Mouse (Mus musculus): ENCODE measurements around the gene Smarca2. TPM values are rescaled to one million over a fixed set of nuclear protein-coding genes. Genes with fewer than 3 reads are reported as not detected.

The Smarca2 gene
- total RNA-seq (2021): 100 to 1,000 TPM; 211 to 240 TPM
- long read RNA-seq, experiment 1, full-length matches to known transcripts: 18 of 107 reads
- long read RNA-seq, experiment 1, partial matches to known transcripts: 50 of 107 reads
- long read RNA-seq, experiment 1, other reads (novel, unspliced or antisense): 39 of 107 reads
- long read RNA-seq, experiment 2, full-length matches to known transcripts: 18 of 89 reads
- long read RNA-seq, experiment 2, partial matches to known transcripts: 46 of 89 reads
- long read RNA-seq, experiment 2, other reads (novel, unspliced or antisense): 25 of 89 reads

DNA sequence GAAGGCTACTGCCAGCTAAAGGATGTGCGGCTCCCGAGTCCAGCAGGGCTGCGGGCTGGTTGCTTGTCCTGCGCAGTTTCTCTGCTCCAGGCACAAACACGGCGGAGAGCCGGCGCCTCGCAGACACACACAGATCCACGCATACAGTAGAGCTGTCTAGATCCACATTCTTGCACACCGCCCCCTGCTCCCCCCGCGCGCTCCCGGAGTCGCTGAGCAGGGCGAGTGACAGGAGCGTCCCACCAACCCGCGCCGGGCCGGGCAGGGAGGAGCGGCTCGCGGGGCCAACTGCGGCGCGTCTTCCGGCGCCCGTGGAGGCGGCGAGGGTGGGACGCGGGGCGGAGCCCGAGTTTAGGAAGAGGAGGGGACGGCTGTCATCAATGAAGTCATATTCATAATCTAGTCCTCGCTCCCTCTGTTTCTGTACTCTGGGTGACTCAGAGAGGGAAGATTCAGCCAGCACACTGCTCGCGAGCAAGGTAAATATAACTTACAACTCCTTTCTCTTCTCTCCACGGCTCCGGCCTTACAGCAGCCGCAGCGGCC, at the start of gene Smarca2:
Gene Smarca2, plus strand, starts transcription at position 296 of the 546 bp plus-strand sequence.
- intact Hi-C loops (cut with DNase I): loop anchor here (5.0 to 10.0 kb wide), 2 partner anchors 140 to 223 kb away; no protein-coding TSS in a partner anchor
- DNase-seq (ENCODE audit: low spot score in 2 of 2): peak; percentile 97 to 98

DNA sequence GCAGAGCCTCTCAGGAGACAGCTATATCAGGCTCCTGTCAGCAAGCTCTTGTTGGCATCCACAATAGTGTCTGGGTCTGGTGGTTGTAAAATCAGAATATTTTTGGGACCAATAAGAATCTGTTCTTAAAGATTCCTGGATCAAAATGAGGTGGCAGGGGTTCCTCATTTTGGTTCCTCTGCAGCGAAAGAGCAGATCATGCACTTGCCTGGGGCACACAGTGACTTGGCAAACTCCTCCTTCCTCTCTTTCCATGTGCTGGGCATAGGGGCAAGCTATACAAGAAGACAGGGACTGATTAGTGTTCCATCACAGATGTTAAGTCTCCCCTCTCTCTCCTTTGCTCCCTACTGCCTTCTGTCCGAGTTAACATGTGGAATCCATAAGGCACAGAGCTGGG, 40.0 kb upstream of the Smarca2 start:
- intact Hi-C loops (cut with DNase I): no loop called here
- DNase-seq (ENCODE audit: low spot score in 2 of 2): no peak

DNA sequence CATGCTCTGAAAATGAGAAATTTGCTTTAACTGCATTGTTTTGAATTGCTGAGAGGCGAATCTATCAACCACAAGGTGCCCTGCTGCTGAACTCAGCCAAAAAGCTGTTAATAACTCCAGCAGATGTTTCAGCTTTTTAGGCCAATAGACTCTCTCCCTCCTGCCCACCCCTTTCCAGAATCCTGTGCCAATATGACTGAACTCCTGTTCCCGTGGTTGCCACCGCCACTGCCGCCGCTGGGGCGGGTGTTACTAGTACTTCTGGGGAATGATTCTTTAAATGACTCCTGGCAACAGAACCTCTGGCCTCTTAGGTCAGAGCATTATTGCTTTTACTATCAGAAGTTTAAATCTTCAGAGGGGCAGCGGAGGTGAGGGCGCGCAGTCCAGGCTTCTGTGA, 38.7 kb upstream of the Smarca2 start:
- DNase-seq (ENCODE audit: low spot score in 2 of 2): peak in 1 of 2 experiments; percentile 8
- intact Hi-C loops (cut with DNase I): no loop called here

DNA sequence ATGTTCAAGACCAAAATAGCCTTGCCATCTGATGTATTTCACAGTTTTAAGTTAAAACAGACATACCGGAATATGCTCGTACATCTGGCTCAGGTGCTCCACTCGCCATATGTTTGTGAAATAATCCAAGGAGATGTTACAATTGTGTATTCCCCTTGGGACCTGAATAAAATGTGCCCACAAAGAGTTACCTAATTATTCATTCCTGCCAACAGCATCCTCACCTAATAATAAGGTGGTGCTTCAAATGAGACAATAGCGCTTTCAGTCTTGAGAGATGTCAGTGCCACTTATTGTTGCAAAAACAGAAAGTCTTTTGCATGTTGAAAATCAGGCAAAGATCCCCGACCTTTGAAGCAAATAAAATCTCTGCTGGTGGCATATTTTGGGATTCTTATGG, 36.6 kb upstream of the Smarca2 start:
- intact Hi-C loops (cut with DNase I): no loop called here
- DNase-seq (ENCODE audit: low spot score in 2 of 2): no peak

DNA sequence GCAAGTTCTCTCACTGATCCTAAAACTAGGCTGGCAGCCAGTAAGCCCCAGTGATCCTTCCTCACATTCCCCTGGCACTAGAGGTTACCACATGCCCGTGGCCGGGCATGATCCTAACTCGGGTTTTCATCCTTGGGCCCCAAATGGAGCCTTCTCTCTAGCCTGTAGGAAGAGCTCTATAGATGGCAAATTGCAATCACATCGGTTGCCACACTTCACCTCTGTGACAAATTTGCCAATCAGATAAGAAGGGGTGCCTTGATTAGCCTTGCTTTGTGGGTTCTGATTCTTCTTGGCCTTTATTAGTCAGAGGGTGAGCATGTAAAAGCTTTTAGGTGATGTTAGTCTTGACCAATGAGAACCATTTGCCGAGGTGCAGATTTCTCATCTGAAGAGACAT, 35.9 kb upstream of the Smarca2 start:
- no peak for DNase-seq (ENCODE audit: low spot score in 2 of 2)
- intact Hi-C loops (cut with DNase I): no loop called here

DNA sequence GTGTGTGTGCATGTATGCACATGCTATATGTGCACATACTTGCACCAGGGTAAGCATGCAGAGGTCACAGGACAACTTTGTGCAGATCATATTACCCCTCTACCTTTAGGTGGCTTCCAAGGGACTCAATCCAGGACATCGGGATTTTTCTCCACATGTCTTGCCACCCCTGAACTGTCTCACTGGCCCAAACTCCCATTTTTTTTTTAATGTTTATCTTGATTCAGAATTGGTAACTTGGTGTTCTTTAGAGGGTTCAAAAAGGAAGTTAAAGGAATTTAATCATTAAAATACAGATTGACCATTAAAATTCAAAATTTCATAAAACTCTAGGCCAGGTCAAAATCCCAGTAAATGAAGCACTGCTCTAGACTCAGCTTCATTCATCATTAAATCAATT, 35.4 kb upstream of the Smarca2 start:
- DNase-seq (ENCODE audit: low spot score in 2 of 2): no peak
- intact Hi-C loops (cut with DNase I): no loop called here

DNA sequence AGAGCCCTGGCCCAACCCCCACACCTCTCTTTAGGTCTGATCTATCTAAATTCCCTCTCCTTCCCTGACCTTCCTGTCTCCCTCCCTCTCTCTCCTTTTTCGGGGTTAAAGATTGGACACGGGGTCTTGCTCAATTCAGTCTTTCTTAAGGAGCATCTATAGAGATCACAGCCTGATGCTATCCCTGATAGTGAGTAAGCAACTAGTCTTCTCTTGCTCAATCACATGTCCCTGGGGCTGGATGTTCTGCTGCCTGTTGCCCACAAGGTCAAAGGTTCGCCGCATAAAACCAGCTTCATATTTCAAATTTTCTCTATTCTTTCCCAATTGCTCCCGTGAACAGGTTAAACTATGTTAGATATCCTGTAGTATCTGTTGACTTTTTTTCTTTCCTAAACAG, 25.2 kb upstream of the Smarca2 start:
- intact Hi-C loops (cut with DNase I): no loop called here
- no peak for DNase-seq (ENCODE audit: low spot score in 2 of 2)

DNA sequence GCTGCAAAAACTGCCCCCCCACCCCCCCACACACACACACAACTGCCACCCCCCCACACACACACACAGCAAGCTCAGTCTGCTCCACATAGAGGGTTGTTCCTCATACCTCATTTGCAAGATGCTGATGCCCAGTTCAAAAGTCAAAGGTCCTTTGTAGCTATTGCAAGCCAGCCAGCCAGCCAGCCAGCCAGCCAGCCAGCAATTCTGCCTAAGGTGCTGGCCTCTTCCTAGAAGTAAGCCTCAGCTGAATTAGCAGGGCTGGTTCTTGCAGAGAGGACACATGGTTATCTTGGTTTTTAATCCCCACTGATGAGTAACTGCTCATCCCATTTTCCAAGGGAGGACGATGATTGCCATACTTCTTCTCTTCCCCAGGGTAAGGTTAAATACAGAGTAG, 24.8 kb upstream of the Smarca2 start:
- DNase-seq (ENCODE audit: low spot score in 2 of 2): no peak
- intact Hi-C loops (cut with DNase I): no loop called here

DNA sequence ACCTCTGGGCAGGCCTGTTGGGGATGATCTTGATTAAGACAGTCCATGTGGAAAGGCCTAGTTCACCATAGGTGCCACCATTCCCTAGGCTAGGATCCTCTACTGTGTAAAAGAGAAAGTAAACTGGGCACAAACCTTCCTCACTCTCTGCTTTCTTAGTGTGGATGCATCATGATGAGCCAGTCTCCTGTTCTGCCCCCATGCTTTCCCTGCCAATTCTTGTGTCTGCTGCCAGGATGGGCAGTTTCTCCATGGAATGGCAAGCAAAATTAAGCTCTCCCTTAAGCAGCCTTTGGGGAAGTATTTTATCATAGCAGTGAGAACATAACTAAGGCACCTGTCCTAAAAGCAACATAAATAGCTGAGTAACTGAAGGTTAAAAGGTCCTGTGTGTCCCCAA, 10.2 kb upstream of the Smarca2 start:
- DNase-seq (ENCODE audit: low spot score in 2 of 2): no peak
- intact Hi-C loops (cut with DNase I): no loop called here

DNA sequence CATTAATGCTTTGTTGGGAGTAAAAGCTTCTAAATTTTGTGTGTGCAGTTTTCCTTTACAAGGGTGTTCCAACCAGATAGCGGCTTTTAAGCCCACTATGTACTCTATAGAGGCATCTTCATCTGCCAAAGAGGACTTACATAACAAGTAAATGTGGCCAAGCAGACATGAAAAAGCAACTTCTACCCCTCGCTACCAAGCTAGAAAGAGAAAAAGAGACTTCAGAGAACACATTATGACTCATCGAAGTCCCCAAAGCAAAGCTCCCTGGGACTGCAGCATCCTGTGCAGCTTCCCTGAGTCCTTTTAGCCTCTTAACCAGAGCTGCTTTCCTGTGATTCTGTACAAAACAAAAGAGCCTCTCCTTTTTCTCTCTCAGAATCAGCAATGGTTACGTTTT, 3.4 kb upstream of the Smarca2 start:
- peak in 1 of 2 experiments; percentile 51 for DNase-seq (ENCODE audit: low spot score in 2 of 2)
- intact Hi-C loops (cut with DNase I): loop anchor here (10.0 kb wide), 1 partner anchor 137 kb away; no protein-coding TSS in a partner anchor

DNA sequence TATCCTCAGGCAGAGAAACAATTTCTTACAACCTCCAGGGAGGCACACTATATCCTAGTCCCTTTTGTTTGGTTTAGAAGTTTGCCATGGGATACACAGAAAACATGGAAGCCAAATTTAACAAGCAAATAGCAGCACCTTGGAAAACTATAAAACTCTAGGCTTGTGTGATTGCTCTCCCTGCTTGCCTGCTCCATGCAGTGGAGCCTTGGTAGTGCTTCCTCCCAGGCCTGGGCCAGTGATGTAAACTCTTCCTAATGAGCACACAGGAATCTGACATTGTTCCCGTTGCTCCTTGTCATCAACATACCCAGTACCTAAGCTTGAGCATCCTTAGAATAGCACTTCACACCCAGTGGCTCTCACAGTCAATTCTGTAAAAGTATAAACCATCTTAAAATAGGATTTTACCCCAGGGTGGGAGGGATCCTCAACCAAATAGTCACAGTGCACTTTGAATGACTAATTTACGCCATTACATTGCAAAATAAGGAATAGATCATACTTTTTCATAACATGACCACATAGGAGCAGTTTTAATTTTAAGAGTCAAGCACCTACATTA, 1.5 kb upstream of the Smarca2 start:
- DNase-seq (ENCODE audit: low spot score in 2 of 2): no peak
- intact Hi-C loops (cut with DNase I): loop anchor here (10.0 kb wide), 1 partner anchor 139 kb away; no protein-coding TSS in a partner anchor

DNA sequence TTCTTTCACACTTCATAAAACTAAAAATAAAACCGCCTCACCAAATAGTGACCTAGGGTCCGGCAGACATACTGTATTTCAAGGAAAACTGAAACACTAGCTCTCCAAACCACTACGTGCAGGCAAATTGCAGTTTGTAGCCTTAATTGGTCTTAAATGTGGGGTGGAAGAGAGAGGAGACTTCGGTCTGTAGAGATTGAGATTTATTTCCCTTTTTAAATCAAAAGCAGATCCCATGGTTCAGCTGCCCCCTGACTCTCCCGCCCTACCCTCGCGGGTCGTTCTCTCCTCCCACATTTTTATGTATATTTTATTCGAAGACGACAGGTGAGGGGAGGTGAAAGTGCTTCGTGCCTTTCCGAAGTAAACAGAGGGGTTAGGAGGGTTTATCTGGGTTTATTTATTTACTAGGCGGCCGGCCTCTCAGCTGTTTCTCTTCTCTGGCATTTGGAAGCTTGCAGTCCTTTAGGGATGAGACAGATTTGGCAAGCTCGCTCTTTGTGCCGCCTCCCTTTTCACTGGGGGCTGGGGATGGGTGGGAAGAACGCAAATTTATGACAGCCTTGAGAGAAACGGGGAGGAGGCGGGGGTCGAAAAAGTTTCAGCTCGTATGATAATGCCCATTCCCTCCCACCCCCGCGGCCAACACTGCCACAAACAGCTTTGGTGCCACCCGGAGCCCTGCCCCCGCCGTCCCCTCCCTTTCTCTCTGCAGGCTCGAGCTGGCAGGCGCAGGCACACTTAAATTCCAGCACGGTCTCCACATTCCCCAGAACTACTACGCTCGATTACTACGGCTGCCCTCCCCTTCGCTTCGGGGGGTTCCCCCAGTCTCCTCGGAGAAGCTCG, 720 bp upstream of the Smarca2 start:
- peak in 1 of 2 experiments; percentile 85 for DNase-seq (ENCODE audit: low spot score in 2 of 2)
- intact Hi-C loops (cut with DNase I): loop anchor here (10.0 kb wide), 1 partner anchor 139 kb away; no protein-coding TSS in a partner anchor

DNA sequence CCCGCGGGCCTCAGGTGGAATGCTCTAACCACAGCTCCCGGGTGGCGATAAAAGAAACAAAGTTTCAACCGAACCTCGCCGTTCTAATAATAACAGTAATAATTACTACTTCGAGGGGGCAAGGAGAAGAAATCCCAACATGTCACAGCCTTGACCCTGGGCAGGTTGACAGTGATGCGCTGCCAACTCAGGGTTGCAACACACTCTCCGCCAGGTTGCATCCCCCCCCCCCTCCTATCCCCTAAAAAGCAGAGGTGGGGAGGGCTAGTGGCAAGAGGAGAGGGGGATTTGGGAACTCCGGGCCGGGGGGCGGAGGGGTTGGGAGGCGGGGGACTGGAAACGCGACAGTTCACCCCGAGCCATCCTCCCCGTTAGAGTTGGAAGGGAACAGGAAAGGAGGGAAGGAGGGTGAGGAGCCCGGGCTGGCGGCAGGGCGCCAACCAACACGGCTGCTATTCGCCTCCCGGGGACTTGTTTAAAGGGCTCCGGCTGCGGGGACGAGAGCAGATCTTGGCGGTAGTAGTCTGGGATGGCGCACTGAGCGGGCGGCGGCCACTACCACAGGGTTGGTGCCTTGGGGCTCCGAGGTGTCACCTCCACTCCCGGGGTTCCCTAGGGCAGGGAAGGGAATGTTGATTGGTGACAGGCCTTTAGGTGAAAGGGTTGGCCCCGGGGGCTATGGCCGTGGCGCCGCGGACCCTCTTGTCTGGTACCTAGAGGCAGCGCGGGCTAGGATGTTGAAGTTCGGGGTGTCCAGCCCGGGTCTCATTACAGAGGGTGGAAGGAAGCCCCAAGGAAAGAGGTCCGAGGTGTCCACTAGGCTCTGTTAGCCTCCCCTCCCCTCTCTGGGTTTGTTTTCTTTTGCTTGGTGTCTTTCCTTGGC, 829 bp downstream of the Smarca2 start:
- DNase-seq (ENCODE audit: low spot score in 2 of 2): peak; percentile 65 to 67
- intact Hi-C loops (cut with DNase I): loop anchor here (5.0 to 10.0 kb wide), 2 partner anchors 141 to 223 kb away; no protein-coding TSS in a partner anchor

DNA sequence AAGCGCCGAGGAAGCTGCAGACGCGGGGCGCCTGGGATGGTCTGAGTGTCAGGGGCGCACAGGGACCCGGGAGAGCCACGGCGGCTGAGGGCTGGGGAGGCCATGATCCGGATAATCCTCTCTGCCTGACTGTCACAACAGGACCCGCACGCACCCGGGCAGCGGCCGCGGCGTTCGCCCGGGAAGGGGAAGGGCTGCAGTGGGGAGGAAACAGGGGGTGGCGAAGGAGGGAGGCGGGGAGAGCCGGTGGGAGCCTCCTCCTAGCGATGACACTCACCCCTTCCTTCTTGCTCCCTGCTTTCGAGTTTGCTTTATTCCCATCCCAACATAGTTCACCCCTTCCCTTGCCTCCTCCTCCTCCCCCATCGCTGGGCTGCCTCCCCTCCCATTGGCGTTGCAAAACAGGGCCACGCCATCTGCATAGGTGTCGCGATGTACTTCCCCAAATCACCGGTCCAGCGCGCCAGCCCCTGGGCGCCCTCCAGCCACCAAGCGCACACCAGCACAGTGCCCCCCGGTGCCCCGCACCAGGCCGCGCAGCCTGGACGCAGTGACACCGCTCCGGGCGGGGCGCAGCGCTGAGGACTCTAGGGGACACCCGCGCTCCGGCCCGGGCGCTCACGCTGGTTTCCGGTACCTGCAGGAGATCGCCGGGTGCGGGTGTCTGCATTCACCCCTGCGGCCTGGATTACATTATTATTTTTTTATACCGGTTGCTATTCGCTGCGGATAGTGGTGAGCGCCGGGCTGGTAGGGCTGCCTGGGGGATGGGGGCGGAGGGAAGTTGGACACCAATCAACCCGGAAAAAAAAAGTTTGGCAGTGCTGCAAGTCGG, 1.7 kb downstream of the Smarca2 start:
- intact Hi-C loops (cut with DNase I): loop anchor here (5.0 to 10.0 kb wide), 2 partner anchors 142 to 224 kb away; no protein-coding TSS in a partner anchor
- DNase-seq (ENCODE audit: low spot score in 2 of 2): peak; percentile 51 to 67

DNA sequence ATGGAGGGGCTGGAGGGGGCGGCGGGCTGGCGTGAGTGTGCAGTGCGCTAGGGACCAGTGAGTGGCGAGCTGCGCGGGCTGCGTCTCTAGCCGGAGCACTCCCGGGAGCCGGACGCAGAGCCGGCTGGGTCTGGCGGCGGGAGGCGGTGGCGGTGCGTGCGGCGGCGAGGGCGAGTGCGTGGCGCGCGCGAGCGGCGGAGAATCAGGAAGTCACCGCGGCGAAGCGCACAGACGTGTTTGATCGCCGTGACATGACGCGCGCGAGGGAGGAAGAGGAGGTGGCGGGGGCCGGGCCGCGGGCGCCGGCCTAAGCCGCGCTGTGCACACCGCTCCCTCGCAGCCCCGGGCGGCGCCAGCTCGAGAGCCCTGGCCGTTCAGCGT, 2.3 kb downstream of the Smarca2 start:
- peak in 1 of 2 experiments; percentile 69 for DNase-seq (ENCODE audit: low spot score in 2 of 2)
- intact Hi-C loops (cut with DNase I): loop anchor here (5.0 to 10.0 kb wide), 2 partner anchors 142 to 225 kb away; no protein-coding TSS in a partner anchor

DNA sequence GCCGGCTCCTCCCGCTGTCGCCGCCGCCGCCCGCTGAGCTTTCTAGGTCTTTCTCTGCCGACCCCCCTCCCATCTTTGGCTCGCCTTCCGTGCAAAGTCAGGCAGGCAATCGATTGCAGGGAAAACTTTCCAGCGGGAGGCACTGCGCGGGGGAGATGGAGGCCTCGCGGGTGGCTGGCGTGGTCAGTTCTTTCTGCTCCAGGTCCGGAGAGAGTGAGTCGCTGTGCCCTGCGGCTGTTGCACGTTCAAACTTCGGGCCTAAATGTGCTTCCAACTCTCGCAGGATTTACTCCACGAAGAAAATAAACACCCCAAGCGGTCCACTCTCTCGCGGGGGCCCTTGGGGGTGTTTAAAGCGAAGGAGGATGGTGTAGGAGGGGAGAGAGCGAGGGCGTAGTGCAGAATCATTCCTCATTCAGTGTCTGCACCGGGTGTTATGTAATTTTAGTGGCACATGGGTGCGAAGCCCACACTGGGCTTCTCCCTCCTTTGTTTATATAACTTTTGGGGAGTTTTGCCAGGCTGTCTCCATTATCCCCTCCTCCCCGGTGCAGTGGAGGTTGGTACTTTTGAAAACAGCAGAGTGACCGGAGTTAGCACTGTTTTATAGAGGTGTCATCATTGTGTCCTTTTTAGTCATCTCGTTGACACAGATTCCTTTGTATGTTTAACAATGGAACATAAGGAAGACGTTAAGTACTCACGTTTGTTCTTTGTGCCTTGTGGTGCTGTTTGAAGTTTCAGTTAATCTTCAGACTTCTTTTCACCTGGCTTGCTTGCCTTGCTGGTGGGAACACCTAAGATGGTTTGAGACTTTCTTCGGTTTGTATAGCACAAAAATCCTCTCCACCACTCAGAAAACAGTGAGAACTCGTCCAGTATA, 2.9 kb downstream of the Smarca2 start:
- intact Hi-C loops (cut with DNase I): loop anchor here (5.0 to 10.0 kb wide), 2 partner anchors 143 to 225 kb away; no protein-coding TSS in a partner anchor
- peak; percentile 41 to 56 for DNase-seq (ENCODE audit: low spot score in 2 of 2)

DNA sequence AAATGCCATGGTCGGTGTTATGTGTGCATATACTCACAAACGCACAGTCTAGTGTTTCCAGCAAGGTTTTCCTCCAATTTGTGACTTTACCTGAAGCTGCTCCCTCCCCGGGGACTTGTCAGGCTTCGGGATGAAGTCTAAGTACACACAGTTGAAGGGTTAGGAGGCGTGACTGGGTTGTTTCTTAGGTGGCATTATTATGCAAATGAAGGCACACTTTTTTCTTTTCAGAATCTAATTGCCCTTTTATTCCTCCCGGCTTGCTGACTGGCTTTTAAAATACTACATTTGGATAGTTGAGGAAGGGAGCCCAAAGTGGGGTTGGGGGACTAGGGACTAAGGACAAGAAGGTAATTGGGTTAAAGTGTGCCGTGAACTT, 3.6 kb downstream of the Smarca2 start:
- intact Hi-C loops (cut with DNase I): loop anchor here (5.0 to 10.0 kb wide), 2 partner anchors 144 to 226 kb away; no protein-coding TSS in a partner anchor
- DNase-seq (ENCODE audit: low spot score in 2 of 2): no peak
